In the genomic region with DNA sequence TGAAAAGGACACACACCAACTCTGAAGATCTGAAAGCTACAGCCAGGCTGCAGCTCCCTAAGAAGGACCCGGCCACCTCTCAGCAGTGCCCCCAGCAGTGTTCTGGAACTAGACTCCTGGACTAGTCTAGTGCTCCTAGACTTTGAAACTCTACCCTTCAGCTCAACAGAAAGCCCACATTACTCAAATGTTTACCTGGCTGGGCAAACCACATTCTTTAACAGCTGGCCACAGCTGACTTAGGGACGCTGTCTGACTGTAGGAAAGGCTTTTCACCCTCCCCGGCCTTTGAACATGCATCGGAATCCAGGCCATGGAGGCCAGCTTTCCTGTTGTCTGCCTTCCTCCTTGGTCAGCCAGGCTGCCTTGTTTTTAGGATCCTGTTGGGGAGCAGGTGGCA, we compare ENCODE assay signal across 23 mouse cellular contexts. TPM values are rescaled to one million over a fixed set of nuclear protein-coding genes. Genes with fewer than 3 reads are reported as not detected.
DNase-seq lines count a peak whose midpoint lies in the region; ATAC-seq lines count a peak whose summit lies in the region.
"Had no signal": no experiment of that assay in that cellular context is flagged by ENCODE, and none has a peak within 500 bp of the region (broad histone marks: within the 10 kb centered on the region; RNA-seq: fewer than 3 reads in every experiment).

No protein-coding gene starts in this region.

- H3K9ac ChIP-seq in kidney, embryonic 14.5 days (ENCODE audit: low read depth, low read length) = no peak overlapping the region
- H3K9ac ChIP-seq: embryonic facial prominence, embryonic 13.5 days; forebrain, embryonic 12.5 days; intestine, embryonic 15.5 days; liver, embryonic 14.5 days; midbrain, embryonic 15.5 days had no signal

- peaks cover 68% of the 10 kb centered on the region for H3K4me1 ChIP-seq in heart, embryonic 10.5 days
- H3K4me1 ChIP-seq in kidney, embryonic 14.5 days (ENCODE audit: control insufficient read depth, insufficient read depth, low read length) = peaks cover 17% of the 10 kb centered on the region
- H3K4me1 ChIP-seq in midbrain, embryonic 10.5 days = 0 out of 2 replicates have a peak, but pooled peaks cover 5% of the 10 kb centered on the region

- no peaks in the 10 kb centered on the region for H3K27me3 ChIP-seq in heart, embryonic 10.5 days (ENCODE audit: insufficient read depth, poor library complexity, severe bottlenecking)
- no peaks in the 10 kb centered on the region for H3K27me3 ChIP-seq in kidney, embryonic 14.5 days (ENCODE audit: control insufficient read depth, insufficient read depth, low read length)
- H3K27me3 ChIP-seq in midbrain, embryonic 10.5 days (ENCODE audit: low read depth, poor library complexity, severe bottlenecking) = no peaks in the 10 kb centered on the region
- H3K27me3 ChIP-seq: embryonic facial prominence, embryonic 13.5 days; forebrain, embryonic 12.5 days; intestine, embryonic 15.5 days; midbrain, embryonic 15.5 days had no signal

- H3K27ac ChIP-seq in heart, embryonic 10.5 days = peak overlapping the region; percentile 23; the same call in 1 of the 2 replicates
- no peak overlapping the region for H3K27ac ChIP-seq in kidney, embryonic 14.5 days (ENCODE audit: low read depth, low read length)
- H3K27ac ChIP-seq in midbrain, embryonic 10.5 days (replicated peaks) = no peak overlapping the region
- H3K27ac ChIP-seq: embryonic facial prominence, embryonic 13.5 days; forebrain, embryonic 12.5 days; hindbrain, embryonic 10.5 days; intestine, embryonic 15.5 days; limb, embryonic 10.5 days; liver, embryonic 14.5 days; midbrain, embryonic 15.5 days had no signal

- no peak overlapping the region for H3K4me2 ChIP-seq in kidney, embryonic 14.5 days (replicated peaks; ENCODE audit: low read depth, low read length)
- H3K4me2 ChIP-seq: embryonic facial prominence, embryonic 13.5 days; forebrain, embryonic 12.5 days; intestine, embryonic 15.5 days; midbrain, embryonic 15.5 days had no signal

- H3K4me3 ChIP-seq in heart, embryonic 10.5 days = no peak overlapping the region
- no peak overlapping the region for H3K4me3 ChIP-seq in kidney, embryonic 14.5 days (ENCODE audit: low read length)
- H3K4me3 ChIP-seq in midbrain, embryonic 10.5 days = no peak overlapping the region
- H3K4me3 ChIP-seq: embryonic facial prominence, embryonic 13.5 days; erythroblast, embryonic 14.5 days; forebrain, embryonic 12.5 days; hindbrain, embryonic 10.5 days; intestine, embryonic 15.5 days; limb, embryonic 10.5 days; midbrain, embryonic 15.5 days; myocyte had no signal

- H3K36me3 ChIP-seq in heart, embryonic 10.5 days = no peaks in the 10 kb centered on the region
- H3K36me3 ChIP-seq in kidney, embryonic 14.5 days (ENCODE audit: control insufficient read depth, insufficient read depth, low read length) = no peaks in the 10 kb centered on the region
- no peaks in the 10 kb centered on the region for H3K36me3 ChIP-seq in midbrain, embryonic 10.5 days
- H3K36me3 ChIP-seq: embryonic facial prominence, embryonic 13.5 days; forebrain, embryonic 12.5 days; hindbrain, embryonic 10.5 days; intestine, embryonic 15.5 days; limb, embryonic 10.5 days; midbrain, embryonic 15.5 days had no signal

- intact Hi-C loops in gastrocnemius, postnatal 14 days (cut with DNase I; ENCODE audit: low total_unique reads) = no loop called here

- no peaks in the 10 kb centered on the region for H3K9me3 ChIP-seq in heart, embryonic 10.5 days
- no peaks in the 10 kb centered on the region for H3K9me3 ChIP-seq in kidney, embryonic 14.5 days (ENCODE audit: control insufficient read depth, low read length)
- H3K9me3 ChIP-seq in midbrain, embryonic 10.5 days (replicated peaks) = no peaks in the 10 kb centered on the region
- H3K9me3 ChIP-seq: embryonic facial prominence, embryonic 13.5 days; forebrain, embryonic 12.5 days; hindbrain, embryonic 10.5 days; intestine, embryonic 15.5 days; limb, embryonic 10.5 days; midbrain, embryonic 15.5 days had no signal

- no peak for DNase-seq in heart, embryonic 10.5 days (ENCODE audit: low spot score)
- no peak for DNase-seq in heart, adult 18-20 months
- peak; percentile 42 to 65 for DNase-seq in kidney, adult 8-10 months
- DNase-seq in kidney, adult 9 months = peak; percentile 70
- DNase-seq in kidney, postnatal 36 days = peak; percentile 58 to 63
- DNase-seq in gastrocnemius, postnatal 14 days = no peak
- DNase-seq in midbrain, embryonic 10.5 days (ENCODE audit: low spot score) = no peak
- DNase-seq: adrenal gland, postnatal 10 days; cerebellum, adult 18-20 months; cerebellum, postnatal 36 days; embryo, embryonic 11 days; lung, postnatal 36 days had no signal

- no peak for ATAC-seq in kidney, embryonic 14.5 days (ENCODE audit: low FRiP score, low TSS enrichment)
- ATAC-seq: hindbrain, embryonic 16.5 days; intestine, embryonic 15.5 days; midbrain, embryonic 15.5 days had no signal

- WGBS in heart, embryonic 10.5 days = 79% methylated on average over 4 of the region's 4 CpGs
- WGBS in kidney, embryonic 14.5 days = 77% methylated on average over 4 of the region's 4 CpGs
- WGBS in midbrain, embryonic 10.5 days = 92% methylated on average over 4 of the region's 4 CpGs

RNA-seq across cellular contexts. Expression of a gene that starts 20.0 kb away (rescaled TPM):
- 27.7 and 39.4 TPM in 2 replicates for polyA plus RNA-seq in heart, embryonic 10.5 days (2016; fragmentation: Nextera tagmentation; extraction: Ambion mirVana)
- 10 to 100 TPM; 29.8 to 35.7 TPM for total RNA-seq in heart, adult 18-20 months (2021)
- 37.8 and 49.3 TPM in 2 replicates for polyA plus RNA-seq in kidney, embryonic 14.5 days (2014; fragmentation: Nextera tagmentation; extraction: Ambion mirVana)
- total RNA-seq in gastrocnemius, postnatal 14 days (2021) = 1 to 10 TPM; 4.4 to 5.6 TPM
- 11.9 and 17.2 TPM in 2 replicates for polyA plus RNA-seq in midbrain, embryonic 10.5 days (2016; fragmentation: Nextera tagmentation; extraction: Ambion mirVana)

RNA-seq across cellular contexts. Expression of a gene that starts 45.4 kb away (rescaled TPM):
- polyA plus RNA-seq in heart, embryonic 10.5 days (2016; fragmentation: Nextera tagmentation; extraction: Ambion mirVana) = 0.41 and 0.70 TPM in 2 replicates
- under 1 TPM in 1 of 2 experiments, not detected in 1; 0.08 TPM for total RNA-seq in heart, adult 18-20 months (2021)
- polyA plus RNA-seq in kidney, embryonic 14.5 days (2014; fragmentation: Nextera tagmentation; extraction: Ambion mirVana) = 0.16 and 0.36 TPM in 2 replicates
- total RNA-seq in gastrocnemius, postnatal 14 days (2021) = under 1 TPM; 0.11 to 0.18 TPM
- polyA plus RNA-seq in midbrain, embryonic 10.5 days (2016; fragmentation: Nextera tagmentation; extraction: Ambion mirVana) = 0.12 and 0.68 TPM in 2 replicates
- polyA plus RNA-seq: limb, embryonic 10.5 days had no signal

Comparison
In these comparisons a context has a peak if more than half of its experiments do, and no peak if none do; other contexts are left out.
1. DNase-seq: peak in kidney, adult 8-10 months (2 of 2), kidney, adult 9 months (single experiment) and kidney, postnatal 36 days (2 of 2); none in heart, embryonic 10.5 days (single experiment), heart, adult 18-20 months (0 of 2), gastrocnemius, postnatal 14 days (single experiment) and midbrain, embryonic 10.5 days (single experiment).